Comparison of ENCODE assay signal across 10 mouse cellular contexts in genomic region chr13:107100116-107100515, GRCm38 (mm10).
DNase-seq lines count a peak whose midpoint lies in the region; ATAC-seq and TF ChIP-seq lines count a peak whose summit lies in the region.
"Had no signal": no experiment of that assay in that cellular context is flagged by ENCODE, and none has a peak within 500 bp of the region (broad histone marks: within the 10 kb centered on the region; RNA-seq: fewer than 3 reads in every experiment).

No protein-coding gene starts in this region.

- no peaks in the 10 kb centered on the region for H3K9me3 ChIP-seq in heart, postnatal 0 days (replicated peaks; ENCODE audit: control insufficient read depth, low read length)
- H3K9me3 ChIP-seq in ES-E14 (ENCODE audit: control insufficient read depth, insufficient read depth, low read depth, low read length), result no peaks in the 10 kb centered on the region

- ATAC-seq in heart, postnatal 0 days (ENCODE audit: insufficient read depth, low read depth), result no peak
- no peak for ATAC-seq in megakaryocyte-erythroid progenitor cell, adult 5-6 weeks (replicated peaks; ENCODE audit: low FRiP score, low TSS enrichment, poor library complexity, severe bottlenecking)

- in situ Hi-C loops in ES-E14 (cut with MboI; ENCODE audit: low sequenced_read_pairs in 2 of 2, unreplicated experiment in 2 of 2), result no loop called here

- H3K9ac ChIP-seq in heart, postnatal 0 days (replicated peaks; ENCODE audit: low read depth, low read length), result no peak overlapping the region
- no peak overlapping the region for H3K9ac ChIP-seq in ES-E14 (ENCODE audit: insufficient read depth, low read depth, low read length, poor library complexity, severe bottlenecking)
- H3K9ac ChIP-seq: hindbrain, embryonic 14.5 days had no signal

- DNase-seq in heart, postnatal 0 days (ENCODE audit: low spot score), result no peak
- DNase-seq in heart, postnatal 36 days, result no peak
- peak; percentile 77 for DNase-seq in 416B (ENCODE audit: low read depth)
- DNase-seq in ES-E14 (ENCODE audit: low read depth, low spot score), result no peak
- DNase-seq in induced T-regulatory cell, adult 2 months (ENCODE audit: low read depth), result peak; percentile 51
- no peak for DNase-seq in ovary, postnatal 14 days (ENCODE audit: low spot score)
- DNase-seq in spleen, postnatal 10 days (ENCODE audit: low spot score in 2 of 2), result no peak
- DNase-seq: cerebellum, postnatal 25 days had no signal

- intact Hi-C loops in heart, postnatal 36 days (cut with DNase I), result loop anchor here (5.0 to 10.0 kb wide), 3 partner anchors 123 to 225 kb away; partner anchors contain the start of gene Dimt1

- no peak overlapping the region for H3K4me2 ChIP-seq in heart, postnatal 0 days (ENCODE audit: low read depth, low read length)
- H3K4me2 ChIP-seq: hindbrain, embryonic 14.5 days had no signal

- TF ChIP-seq CTCF in heart, postnatal 0 days (IDR thresholded peaks at IDR 0.05; ENCODE audit: low read depth), result peak; percentile 60

- 63% methylated on average over 3 of the region's 3 CpGs for WGBS in heart, postnatal 0 days

- no peak overlapping the region for H3K4me3 ChIP-seq in heart, postnatal 0 days (ENCODE audit: low read depth, low read length)
- no peak overlapping the region for H3K4me3 ChIP-seq in ES-E14 (ENCODE audit: insufficient read depth in 1 of 2, low read depth in 1 of 2, low read length in 2 of 2, poor library complexity in 1 of 2, severe bottlenecking in 1 of 2)

- no peaks in the 10 kb centered on the region for H3K36me3 ChIP-seq in heart, postnatal 0 days (replicated peaks; ENCODE audit: control insufficient read depth, insufficient read depth, low read length)
- H3K36me3 ChIP-seq in ES-E14 (ENCODE audit: control insufficient read depth, insufficient read depth, low read length, poor library complexity, severe bottlenecking), result no peaks in the 10 kb centered on the region

- TF ChIP-seq EP300 in heart, postnatal 0 days (IDR thresholded peaks at IDR 0.05; ENCODE audit: low read depth), result no peak

- H3K27ac ChIP-seq in heart, postnatal 0 days (ENCODE audit: low read depth), result no peak overlapping the region
- no peak overlapping the region for H3K27ac ChIP-seq in ES-E14 (ENCODE audit: insufficient read depth, low read depth, low read length, poor library complexity, severe bottlenecking)
- H3K27ac ChIP-seq: hindbrain, embryonic 14.5 days had no signal

- H3K4me1 ChIP-seq in heart, postnatal 0 days (ENCODE audit: control insufficient read depth, insufficient read depth), result peaks cover 9% of the 10 kb centered on the region; the same call in 1 of the 2 replicates
- no peaks in the 10 kb centered on the region for H3K4me1 ChIP-seq in ES-E14 (ENCODE audit: control insufficient read depth in 2 of 2, insufficient read depth in 2 of 2, low read length in 2 of 2, poor library complexity in 1 of 2)

- no peaks in the 10 kb centered on the region for H3K27me3 ChIP-seq in heart, postnatal 0 days (ENCODE audit: control insufficient read depth, insufficient read depth, low read length)

TF ChIP-seq in ES-E14, 5 proteins besides CTCF, POLR2A, EP300 and RAD21:
- TF ChIP-seq CHD2 (IDR thresholded peaks at IDR 0.05; ENCODE audit: low read depth, low read length) (no peak), ZNF384 (IDR thresholded peaks at IDR 0.05; ENCODE audit: low read depth, low read length) (no peak), MAFK (IDR thresholded peaks at IDR 0.05; ENCODE audit: insufficient read depth, low read depth, low read length) (peak; percentile 91), HCFC1 (IDR thresholded peaks at IDR 0.05; ENCODE audit: borderline replicate concordance, insufficient read depth, low read length) (no peak)

Comparison
In these comparisons a context has a peak if more than half of its experiments do, and no peak if none do; other contexts are left out.
1. DNase-seq: peak in 416B (single experiment) and induced T-regulatory cell, adult 2 months (single experiment); none in heart, postnatal 0 days (single experiment), heart, postnatal 36 days (0 of 2), ES-E14 (single experiment), ovary, postnatal 14 days (single experiment) and spleen, postnatal 10 days (0 of 2).